Mouse (Mus musculus): ENCODE data around the gene Hsd3b6. TPM values are rescaled to one million over a fixed set of nuclear protein-coding genes. Genes with fewer than 3 reads are reported as not detected.
"Not testable (repeated sequence)": the region's sequence is repeated elsewhere in the genome, so short reads cannot be mapped to it uniquely, and the experiment has no call there.

The Hsd3b6 gene
- total and polyA plus RNA-seq, 3 experiments, result not detected

DNA sequence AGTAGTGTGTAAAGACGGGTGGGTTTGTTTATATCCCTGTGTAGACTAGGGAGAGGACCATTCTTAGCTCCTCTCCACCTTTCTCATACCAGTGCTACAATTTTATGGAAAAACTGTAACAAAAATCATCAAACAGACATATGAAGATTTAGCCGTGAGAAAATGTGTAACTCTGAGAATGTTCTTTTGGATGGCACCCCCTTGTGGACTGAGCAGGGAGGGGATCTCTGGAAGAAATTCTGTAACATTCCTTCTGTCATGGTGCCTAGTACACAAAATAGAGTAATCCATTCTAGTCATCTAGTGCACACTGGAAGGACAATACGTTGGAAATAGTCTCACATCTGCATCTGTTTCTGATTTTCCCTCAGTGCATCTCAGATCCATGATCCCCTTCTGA, 9.2 kb downstream of the Hsd3b6 start:
- H3K79me2 ChIP-seq (replicated peaks; ENCODE audit: control insufficient read depth, extremely low read depth, insufficient read depth, poor library complexity, severe bottlenecking); H3K9ac ChIP-seq (ENCODE audit: insufficient read depth, low read depth); DNase-seq (ENCODE audit: extremely low read depth); H3K27ac ChIP-seq (ENCODE audit: insufficient read depth, low read depth); H3K9me3 ChIP-seq (replicated peaks; ENCODE audit: low read length); dilution Hi-C loops (cut with MboI; ENCODE audit: extremely low pct_ligation_motif_present, extremely low pct_unique_long_range_greater_than_20kb, low sequenced_read_pairs); in situ Hi-C loops (cut with MboI; ENCODE audit: low pct_ligation_motif_present, low pct_unique_long_range_greater_than_20kb, low sequenced_read_pairs); H3K27me3 ChIP-seq (replicated peaks); H3K36me3 ChIP-seq (replicated peaks in 1 of 2; ENCODE audit: control insufficient read depth in 1 of 2, insufficient read depth in 1 of 2, low read length in 1 of 2); H3K4me2 ChIP-seq (ENCODE audit: insufficient read depth, low read depth, poor library complexity, severe bottlenecking); H3K4me1 ChIP-seq (ENCODE audit: control insufficient read depth in 1 of 2, insufficient read depth in 2 of 2); H3K4me3 ChIP-seq (replicated peaks in 1 of 3; ENCODE audit: low read depth in 2 of 3, low read length in 2 of 3, poor library complexity in 1 of 3): not testable (repeated sequence)
- peak in 1 of 2 experiments; percentile 17; a peak in 1 of 4 replicates for TF ChIP-seq CTCF (conservative IDR thresholded peaks at IDR 0.05 in 1 of 2, IDR thresholded peaks at IDR 0.05 in 1 of 2; ENCODE audit: low read depth in 2 of 2, low read length in 2 of 2)

DNA sequence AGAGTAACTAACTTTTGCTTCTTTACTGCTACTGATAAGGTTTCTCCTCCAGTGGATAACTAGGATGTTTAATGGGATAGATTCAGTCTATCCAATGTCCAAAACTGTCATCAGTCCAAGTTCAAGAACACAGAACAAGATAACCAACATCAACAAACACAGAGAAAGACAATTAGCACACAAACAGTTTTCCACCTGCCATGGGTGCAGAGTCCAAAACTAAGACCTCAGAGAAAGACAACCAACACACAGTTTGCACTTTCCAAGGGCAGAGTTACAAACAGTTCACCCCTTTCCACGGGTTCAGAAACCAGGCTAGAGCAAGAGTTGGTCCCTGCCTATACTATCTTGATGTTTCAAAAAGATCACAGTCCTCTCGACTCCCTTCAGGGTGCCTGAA, 27.7 kb downstream of the Hsd3b6 start:
- no peaks in the 10 kb centered on the region for H3K27me3 ChIP-seq (replicated peaks)
- no peaks in the 10 kb centered on the region for H3K36me3 ChIP-seq (replicated peaks in 1 of 2; ENCODE audit: control insufficient read depth in 1 of 2, insufficient read depth in 1 of 2, low read length in 1 of 2)
- no peaks in the 10 kb centered on the region for H3K79me2 ChIP-seq (replicated peaks; ENCODE audit: control insufficient read depth, extremely low read depth, insufficient read depth, poor library complexity, severe bottlenecking)
- H3K4me1 ChIP-seq (ENCODE audit: control insufficient read depth in 1 of 2, insufficient read depth in 2 of 2), result peaks cover 4 to 5% of the 10 kb centered on the region in 2 experiments; a peak in 3 of 4 replicates
- peak overlapping the region; percentile 74 for H3K4me2 ChIP-seq (ENCODE audit: insufficient read depth, low read depth, poor library complexity, severe bottlenecking)
- in situ Hi-C loops (cut with MboI; ENCODE audit: low pct_ligation_motif_present, low pct_unique_long_range_greater_than_20kb, low sequenced_read_pairs), result no loop called here
- DNase-seq (ENCODE audit: extremely low read depth), result no peak
- dilution Hi-C loops (cut with MboI; ENCODE audit: extremely low pct_ligation_motif_present, extremely low pct_unique_long_range_greater_than_20kb, low sequenced_read_pairs), result no loop called here
- no peak overlapping the region for H3K27ac ChIP-seq (ENCODE audit: insufficient read depth, low read depth)
- no peaks in the 10 kb centered on the region for H3K9me3 ChIP-seq (replicated peaks; ENCODE audit: low read length)
- H3K4me3 ChIP-seq (replicated peaks in 1 of 3; ENCODE audit: low read depth in 2 of 3, low read length in 2 of 3, poor library complexity in 1 of 3), result peak overlapping the region in 2 of 3 experiments; percentile 21 to 53
- no peak for TF ChIP-seq POLR2A (IDR thresholded peaks at IDR 0.05; ENCODE audit: low read depth, low read length)
- TF ChIP-seq IRF4 (IDR thresholded peaks at IDR 0.05; ENCODE audit: low read depth, low read length), result no peak
- TF ChIP-seq NELFE (IDR thresholded peaks at IDR 0.05; ENCODE audit: low read depth, low read length), result no peak
- no peak for TF ChIP-seq CHD1 (IDR thresholded peaks at IDR 0.05; ENCODE audit: low read depth, low read length)
- TF ChIP-seq CHD2 (IDR thresholded peaks at IDR 0.05; ENCODE audit: low read length), result no peak
- TF ChIP-seq MAZ (IDR thresholded peaks at IDR 0.05; ENCODE audit: low read depth, low read length), result no peak
- no peak for TF ChIP-seq TCF12 (IDR thresholded peaks at IDR 0.05; ENCODE audit: low read depth, low read length)
- no peak for TF ChIP-seq SIN3A (IDR thresholded peaks at IDR 0.05; ENCODE audit: low read length)
- TF ChIP-seq ELF1 (IDR thresholded peaks at IDR 0.05; ENCODE audit: low read depth, low read length), result no peak
- TF ChIP-seq RCOR1 (conservative IDR thresholded peaks at IDR 0.05; ENCODE audit: low read depth, low read length), result no peak
- TF ChIP-seq HCFC1 (IDR thresholded peaks at IDR 0.05; ENCODE audit: low read depth, low read length), result no peak
- TF ChIP-seq NRF1 (IDR thresholded peaks at IDR 0.05; ENCODE audit: low read depth, low read length), result no peak
- TF ChIP-seq GABPA (IDR thresholded peaks at IDR 0.05; ENCODE audit: insufficient replicate concordance, low read depth, low read length), result no peak
- H3K9ac ChIP-seq (ENCODE audit: insufficient read depth, low read depth), result peak overlapping the region; percentile 70; the same call in 1 of the 2 replicates
